ENCODE assay signal across 15 mouse cellular contexts in genomic region chr13:84062616-84063015, GRCm38 (mm10).
DNase-seq lines count a peak whose midpoint lies in the region; ATAC-seq and TF ChIP-seq lines count a peak whose summit lies in the region.
"Had no signal": no experiment of that assay in that cellular context is flagged by ENCODE, and none has a peak within 500 bp of the region (broad histone marks: within the 10 kb centered on the region; RNA-seq: fewer than 3 reads in every experiment).

No protein-coding gene starts in this region.

- peak overlapping the region; percentile 87 for H3K27ac ChIP-seq in left cerebral cortex, adult 2 months
- H3K27ac ChIP-seq in forebrain, embryonic 15.5 days (replicated peaks): peak overlapping the region; percentile 99
- H3K27ac ChIP-seq in midbrain, embryonic 10.5 days (replicated peaks): peak overlapping the region; percentile 88
- peak overlapping the region; percentile 92 for H3K27ac ChIP-seq in neural tube, embryonic 15.5 days (replicated peaks)
- H3K27ac ChIP-seq: limb, embryonic 12.5 days; macrophage; stomach, embryonic 15.5 days had no signal

- H3K4me2 ChIP-seq in forebrain, embryonic 15.5 days (replicated peaks): peak overlapping the region; percentile 61
- peak overlapping the region; percentile 56 for H3K4me2 ChIP-seq in neural tube, embryonic 15.5 days
- H3K4me2 ChIP-seq: heart, embryonic 12.5 days; limb, embryonic 12.5 days; stomach, embryonic 15.5 days had no signal

- ATAC-seq in forebrain, embryonic 15.5 days (replicated peaks): peak; percentile 11; the same call in 1 of the 2 replicates
- ATAC-seq in neural tube, embryonic 15.5 days (ENCODE audit: low FRiP score): peak; percentile 17

- intact Hi-C loops in left cerebral cortex, adult 2 months (cut with DNase I): loop anchor here (1.0 kb wide), 1 partner anchor 283 kb away; no protein-coding TSS in a partner anchor

- H3K4me1 ChIP-seq in forebrain, embryonic 15.5 days: peaks cover 67% of the 10 kb centered on the region
- peaks cover 99% of the 10 kb centered on the region for H3K4me1 ChIP-seq in midbrain, embryonic 10.5 days
- peaks cover 41% of the 10 kb centered on the region for H3K4me1 ChIP-seq in neural tube, embryonic 15.5 days
- H3K4me1 ChIP-seq: heart, embryonic 12.5 days; stomach, embryonic 15.5 days had no signal

- H3K9ac ChIP-seq in forebrain, embryonic 15.5 days (replicated peaks): peak overlapping the region; percentile 76
- H3K9ac ChIP-seq in neural tube, embryonic 15.5 days (replicated peaks): peak overlapping the region; percentile 44
- H3K9ac ChIP-seq: heart, embryonic 12.5 days; limb, embryonic 12.5 days; stomach, embryonic 15.5 days had no signal

- no peak for TF ChIP-seq CTCF in left cerebral cortex, adult 2 months (IDR thresholded peaks at IDR 0.05)

- no peaks in the 10 kb centered on the region for H3K36me3 ChIP-seq in forebrain, embryonic 15.5 days
- no peaks in the 10 kb centered on the region for H3K36me3 ChIP-seq in midbrain, embryonic 10.5 days
- H3K36me3 ChIP-seq in neural tube, embryonic 15.5 days: no peaks in the 10 kb centered on the region
- H3K36me3 ChIP-seq: heart, embryonic 12.5 days; limb, embryonic 12.5 days; stomach, embryonic 15.5 days had no signal

- WGBS in forebrain, embryonic 15.5 days: 6% methylated on average over 2 of the region's 2 CpGs
- 71% methylated on average over 2 of the region's 2 CpGs for WGBS in midbrain, embryonic 10.5 days
- 21% methylated on average over 2 of the region's 2 CpGs for WGBS in neural tube, embryonic 15.5 days

- H3K27me3 ChIP-seq in forebrain, embryonic 15.5 days: no peaks in the 10 kb centered on the region
- H3K27me3 ChIP-seq in midbrain, embryonic 10.5 days (ENCODE audit: low read depth, poor library complexity, severe bottlenecking): no peaks in the 10 kb centered on the region
- no peaks in the 10 kb centered on the region for H3K27me3 ChIP-seq in neural tube, embryonic 15.5 days (replicated peaks)
- H3K27me3 ChIP-seq: heart, embryonic 12.5 days; limb, embryonic 12.5 days; stomach, embryonic 15.5 days had no signal

- DNase-seq in left cerebral cortex, adult 2 months (ENCODE audit: extremely low spot score in 1 of 2, low spot score in 2 of 2): no peak
- DNase-seq in left cerebral cortex, adult 9 months (ENCODE audit: low spot score in 2 of 2): no peak
- DNase-seq in midbrain, embryonic 10.5 days (ENCODE audit: low spot score): no peak
- no peak for DNase-seq in spleen, adult 12 weeks (ENCODE audit: low spot score)
- DNase-seq in frontal cortex, postnatal 14 days (ENCODE audit: low spot score in 2 of 2): no peak
- DNase-seq in urinary bladder, postnatal 10 days (ENCODE audit: low spot score): no peak
- DNase-seq: gastrocnemius, postnatal 14 days; right cerebral cortex, postnatal 4 days; thymus, postnatal 36 days had no signal

- H3K9me3 ChIP-seq in forebrain, embryonic 15.5 days: no peaks in the 10 kb centered on the region
- H3K9me3 ChIP-seq in midbrain, embryonic 10.5 days (replicated peaks): no peaks in the 10 kb centered on the region
- H3K9me3 ChIP-seq in neural tube, embryonic 15.5 days (replicated peaks): no peaks in the 10 kb centered on the region
- H3K9me3 ChIP-seq: heart, embryonic 12.5 days; limb, embryonic 12.5 days; stomach, embryonic 15.5 days had no signal

- H3K4me3 ChIP-seq in left cerebral cortex, adult 2 months: no peak overlapping the region
- peak overlapping the region; percentile 38 for H3K4me3 ChIP-seq in forebrain, embryonic 15.5 days
- no peak overlapping the region for H3K4me3 ChIP-seq in midbrain, embryonic 10.5 days
- peak overlapping the region; percentile 31 for H3K4me3 ChIP-seq in neural tube, embryonic 15.5 days (replicated peaks)
- H3K4me3 ChIP-seq: heart, embryonic 12.5 days; limb, embryonic 12.5 days; stomach, embryonic 15.5 days had no signal

Comparison
In these comparisons a context has a peak if more than half of its experiments do, and no peak if none do; other contexts are left out.
1. H3K4me3 ChIP-seq: peak in forebrain, embryonic 15.5 days (single experiment) and neural tube, embryonic 15.5 days (single experiment); none in left cerebral cortex, adult 2 months (single experiment) and midbrain, embryonic 10.5 days (single experiment).
2. Peak in every context shown above with its lines, with median percentiles within 50 percentile points of each other: H3K27ac ChIP-seq.